Mouse (Mus musculus): Measurements from ENCODE around the gene Tnnc1. TPM values are rescaled to one million over a fixed set of nuclear protein-coding genes. Genes with fewer than 3 reads are reported as not detected.
A peak's percentile ranks its signal among the peaks of the same experiment; 100 is the strongest.

Tnnc1 gene
- total RNA-seq, 2 experiments from 2014 or later: 566 to 705 TPM

GRCm38 (mm10) chr14:31251084-31251604 is 43.0 kb downstream of the Tnnc1 start, which contains the start of the genes Phf7 and Bap1:
Phf7 (minus strand) TSS chr14:31251317.
Bap1 (plus strand) TSS chr14:31251450.
- peak; percentile 95 for DNase-seq (ENCODE audit: low spot score)

DNA sequence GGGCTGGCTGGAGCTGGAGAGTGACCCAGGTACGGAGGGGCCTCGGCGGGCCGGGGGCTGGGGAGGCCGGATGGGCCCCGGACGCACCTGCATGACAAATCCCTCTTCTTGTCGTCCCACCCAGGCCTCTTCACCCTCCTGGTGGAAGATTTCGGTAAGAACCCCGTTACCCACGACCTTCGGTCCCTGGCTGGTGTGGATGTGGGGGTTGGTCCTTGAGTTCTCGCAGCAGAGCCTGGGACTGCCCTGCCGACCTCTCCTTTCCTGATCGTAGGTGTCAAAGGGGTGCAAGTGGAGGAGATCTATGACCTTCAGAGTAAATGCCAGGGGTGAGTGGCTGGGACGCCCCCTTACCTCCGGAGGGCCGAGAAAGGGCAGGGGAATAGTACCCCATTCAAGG is 43.5 kb downstream of the Tnnc1 start:
- no peak for DNase-seq (ENCODE audit: low spot score)

DNA sequence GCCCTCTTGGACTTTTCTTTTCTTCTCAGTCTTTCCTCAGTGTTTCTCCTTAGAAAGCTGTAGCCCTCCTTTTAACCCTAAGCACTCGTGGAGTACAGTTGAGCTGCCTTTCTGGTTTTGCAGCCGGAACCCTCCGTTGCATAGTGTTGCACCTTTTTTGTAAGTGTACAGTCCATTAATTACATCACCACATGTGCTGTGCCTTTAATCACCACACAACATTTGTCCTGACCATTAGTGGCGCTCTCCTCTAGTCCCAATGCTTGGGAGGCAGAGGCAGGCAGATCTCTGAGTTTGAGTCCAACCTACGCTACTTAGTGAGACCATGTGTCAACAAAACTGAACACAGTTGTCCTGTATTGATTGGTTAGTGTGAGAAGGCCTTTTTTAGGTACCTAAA is 44.0 kb downstream of the Tnnc1 start:
- no peak for DNase-seq (ENCODE audit: low spot score)

GRCm38 (mm10) chr14:31258476-31259050 is 50.5 kb downstream of the Tnnc1 start:
- no peak for DNase-seq (ENCODE audit: low spot score)

DNA sequence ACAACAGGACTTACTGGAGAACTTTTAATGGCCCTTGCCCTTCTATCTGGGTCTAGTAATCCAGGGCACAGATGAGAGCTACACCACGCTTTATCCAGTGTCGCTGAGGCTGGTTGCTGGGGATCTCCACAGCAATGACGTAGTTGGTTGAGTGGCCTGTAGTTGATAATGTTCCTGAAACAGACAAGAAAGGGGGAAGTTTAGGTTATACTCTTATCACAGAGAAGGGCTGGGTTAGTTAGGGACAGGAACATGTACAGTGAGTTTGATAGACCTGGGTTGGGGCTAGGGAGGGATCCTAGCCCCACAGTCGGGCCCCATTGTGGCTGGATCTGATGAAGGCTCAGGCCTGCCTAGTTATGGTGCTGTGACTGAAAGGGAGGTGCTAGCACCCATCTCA is 52.3 kb downstream of the Tnnc1 start:
- no peak for DNase-seq (ENCODE audit: low spot score)

GRCm38 (mm10) chr14:31260932-31261331 is 52.8 kb downstream of the Tnnc1 start:
- DNase-seq (ENCODE audit: low spot score): no peak

Other genes with a start within 250 kb of the Tnnc1 start
- 10 to 100 TPM in 1 of 2 experiments, 1 to 10 TPM in 1; 9.7 to 12.0 TPM for gene Glt8d1, start 206.9 kb upstream of the Tnnc1 start, total RNA-seq (2021)
- gene Spcs1, start 206.6 kb upstream of the Tnnc1 start, total RNA-seq (2021): 100 to 1,000 TPM; 129 to 132 TPM
- 10 to 100 TPM; 40.1 to 41.1 TPM for gene Pbrm1, start 189.2 kb upstream of the Tnnc1 start, total RNA-seq (2021)
- gene Gnl3, start 189.2 kb upstream of the Tnnc1 start, total RNA-seq (2021): 10 to 100 TPM; 31.8 to 31.9 TPM
- 10 to 100 TPM; 24.6 to 33.8 TPM for gene Smim4, start 79.4 kb upstream of the Tnnc1 start, total RNA-seq (2021)
- gene Nt5dc2, start 77.3 kb upstream of the Tnnc1 start, total RNA-seq (2021): 1 to 10 TPM in 1 of 2 experiments, under 1 TPM in 1; 0.57 to 1.3 TPM
- 10 to 100 TPM in 1 of 2 experiments, 1 to 10 TPM in 1; 9.7 to 16.7 TPM for gene Stab1, start 39.7 kb upstream of the Tnnc1 start, total RNA-seq (2021)
- gene Nisch, start 8.6 kb downstream of the Tnnc1 start, total RNA-seq (2021): 10 to 100 TPM; 52.3 to 59.6 TPM
- 1 to 10 TPM; 5.8 to 7.0 TPM for gene Sema3g, start 9.5 kb downstream of the Tnnc1 start, total RNA-seq (2021)
- gene Phf7, start 43.0 kb downstream of the Tnnc1 start, total RNA-seq (2021): 10 to 100 TPM in 1 of 2 experiments, 1 to 10 TPM in 1; 9.2 to 10.8 TPM
- gene Bap1, start 43.1 kb downstream of the Tnnc1 start, total RNA-seq (2021): 10 to 100 TPM; 40.7 to 46.8 TPM
- under 1 TPM; 0.14 to 0.16 TPM for gene Dnah1, start 115.6 kb downstream of the Tnnc1 start, total RNA-seq (2021)
- gene Capn7, start 128.3 kb downstream of the Tnnc1 start, total RNA-seq (2021): 10 to 100 TPM; 27.2 to 30.2 TPM
- gene Sh3bp5, start 227.8 kb downstream of the Tnnc1 start, total RNA-seq (2021): 10 to 100 TPM; 53.6 to 65.7 TPM

All from gastrocnemius, adult 18-20 months (tissue).